ENCODE assay signal across 23 mouse cellular contexts in genomic region chr8:90819561-90820320, GRCm38 (mm10).
"Had no signal": no experiment of that assay in that cellular context is flagged by ENCODE, and none has a peak within 500 bp of the region (broad histone marks: within the 10 kb centered on the region; RNA-seq: fewer than 3 reads in every experiment).

No protein-coding gene starts in this region.

- H3K27ac ChIP-seq: kidney, embryonic 15.5 days; left cerebral cortex, adult 2 months; limb, embryonic 12.5 days; limb, embryonic 15.5 days; liver, embryonic 14.5 days; macrophage; midbrain, embryonic 13.5 days; neural tube, embryonic 12.5 days; neural tube, embryonic 15.5 days; stomach, postnatal 0 days had no signal

- DNase-seq: kidney, adult 8-10 months; kidney, postnatal 10 days; kidney, postnatal 36 days; layer of hippocampus, postnatal 36 days; liver, postnatal 0 days; lung, embryonic 14.5 days; right cerebral cortex, adult 18-20 months; right cerebral cortex, postnatal 14 days; right cerebral cortex, postnatal 4 days; thymus, adult 2 months; thymus, postnatal 14 days had no signal

- H3K4me3 ChIP-seq: kidney, embryonic 15.5 days; left cerebral cortex, adult 2 months; limb, embryonic 12.5 days; limb, embryonic 15.5 days; midbrain, embryonic 13.5 days; neural tube, embryonic 12.5 days; neural tube, embryonic 15.5 days had no signal

- ATAC-seq: liver, postnatal 0 days; lung, postnatal 0 days; midbrain, embryonic 13.5 days; midbrain, embryonic 16.5 days had no signal
